Mouse (Mus musculus) cortical plate, adult 2 months (tissue): ENCODE measurements around the gene Fastk.

Source experiments
- CTCF ChIP-seq: fragments of 200-500 bp; IDR thresholded peaks from 2 replicates; pipeline ENCODE4 v1.5.1; 2011; ENCODE audit warnings: mild to moderate bottlenecking, control low read depth, low read length; ENCODE audit not compliant: insufficient read depth; ENCODE audit errors: extremely low read depth
- POLR2A ChIP-seq: fragments of 200-500 bp; IDR thresholded peaks from 2 replicates; pipeline ENCODE4 v1.6.1; 2011; ENCODE audit warnings: mild to moderate bottlenecking, low read length, control low read depth; ENCODE audit not compliant: insufficient read depth; ENCODE audit errors: extremely low read depth

GRCm38 (mm10) chr5:24466762-24467161 is 21.7 kb upstream of the Fastk start:
- TF ChIP-seq CTCF: no peak
- TF ChIP-seq POLR2A: no peak
